Mouse (Mus musculus): ENCODE measurements around the gene Adamts8.

DNA sequence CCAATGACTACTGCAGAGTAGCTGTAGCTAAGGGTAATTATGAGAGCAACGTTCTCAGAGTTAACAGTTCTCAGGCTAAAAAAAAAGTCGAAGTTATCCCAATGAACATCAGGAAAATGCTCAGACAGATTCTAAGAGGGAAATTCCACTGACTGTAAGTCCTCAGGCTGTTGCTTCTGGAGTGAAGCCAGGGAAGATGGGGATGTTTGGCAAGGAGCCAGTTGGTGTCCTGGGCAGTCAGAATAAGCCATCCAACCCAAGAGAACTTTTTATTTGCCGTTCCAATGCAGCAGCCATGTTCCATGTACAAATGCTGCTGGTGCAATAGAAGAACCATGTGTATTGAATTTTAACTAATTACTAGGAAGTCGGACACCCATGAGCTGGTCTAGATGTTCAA lies 8.2 kb downstream of the Adamts8 start:
- TF ChIP-seq MYC (IDR thresholded peaks at IDR 0.05; ENCODE audit: low read depth, low read length) = no peak
- TF ChIP-seq USF2 (conservative IDR thresholded peaks at IDR 0.05; ENCODE audit: low read depth, low read length) = no peak
- TF ChIP-seq POLR2A (IDR thresholded peaks at IDR 0.05; ENCODE audit: low read depth, low read length) = no peak
